Mouse (Mus musculus) liver, adult (tissue): ENCODE measurements around the gene Grk6.

Experiments used
- GATA4 ChIP-seq: IDR thresholded peaks from 2 replicates; pipeline ENCODE4 v1.6.1; 2014; ENCODE audit warnings: mild to moderate bottlenecking, low read length; ENCODE audit not compliant: insufficient replicate concordance

Grk6 gene

GRCm38 (mm10) chr13:55444937-55445315, at the start of gene Grk6:
Gene Grk6, plus strand, starts transcription at chr13:55445072.
- TF ChIP-seq GATA4 = no peak

DNA sequence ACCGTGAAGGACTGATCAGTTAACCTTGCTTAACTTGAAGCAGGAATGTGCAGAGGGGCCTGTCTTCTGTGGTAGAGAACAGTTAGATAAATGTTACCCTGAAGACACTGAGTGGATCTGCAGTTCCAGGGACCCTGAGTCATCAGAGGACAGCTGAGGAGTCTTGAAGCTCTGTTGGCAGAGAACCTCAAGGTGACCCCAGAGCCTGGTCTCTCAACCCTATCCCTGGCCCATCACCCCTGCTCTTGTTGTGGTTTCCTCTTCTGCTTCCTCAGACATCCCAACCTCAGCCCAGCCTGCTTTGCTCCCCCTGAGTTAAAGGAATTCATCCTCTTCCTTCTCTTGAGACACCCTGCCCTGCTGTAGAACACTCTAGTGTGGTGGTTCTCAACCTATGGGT, 46.8 kb upstream of the Grk6 start, which contains the start of gene Slc34a1:
Gene Slc34a1 (plus strand): TSS at position 100 of the 400 bp plus-strand sequence.
- TF ChIP-seq GATA4 = no peak

GRCm38 (mm10) chr13:55399300-55400038, 45.4 kb upstream of the Grk6 start:
- no peak for TF ChIP-seq GATA4

DNA sequence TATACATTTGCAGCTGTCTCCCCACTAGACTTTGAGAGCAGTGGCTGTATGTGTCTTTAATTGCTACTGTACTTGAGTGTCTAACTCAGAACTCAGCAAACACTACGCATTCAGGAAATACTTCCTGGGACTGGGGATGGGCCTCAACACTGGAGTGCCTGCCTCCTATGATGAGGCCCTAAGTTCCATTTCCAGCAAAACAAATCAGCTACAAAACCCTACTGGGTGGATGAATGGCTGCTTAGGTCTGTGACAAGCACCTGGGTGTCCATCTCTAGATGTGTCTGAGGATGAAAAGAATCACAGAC, 44.9 kb upstream of the Grk6 start:
- no peak for TF ChIP-seq GATA4

DNA sequence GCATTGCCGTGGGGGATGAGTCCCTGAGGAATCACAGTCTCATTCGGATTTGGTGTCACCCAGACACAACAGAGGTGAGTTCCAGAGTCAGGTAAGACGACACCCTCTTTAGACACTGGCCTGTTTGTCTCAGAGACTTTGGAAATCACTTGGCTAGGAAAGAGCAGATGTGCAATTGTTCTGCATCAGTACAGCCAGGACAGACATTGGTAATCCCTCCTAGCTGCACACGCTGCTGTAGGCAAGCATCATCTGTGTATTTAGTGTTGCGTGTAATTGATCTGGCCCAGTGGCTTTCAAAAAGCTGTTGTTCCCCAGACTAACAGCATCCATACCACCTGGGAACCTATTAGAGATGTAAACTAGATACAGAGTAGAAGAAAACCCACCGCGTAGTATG, 41.6 kb upstream of the Grk6 start:
- no peak for TF ChIP-seq GATA4

DNA sequence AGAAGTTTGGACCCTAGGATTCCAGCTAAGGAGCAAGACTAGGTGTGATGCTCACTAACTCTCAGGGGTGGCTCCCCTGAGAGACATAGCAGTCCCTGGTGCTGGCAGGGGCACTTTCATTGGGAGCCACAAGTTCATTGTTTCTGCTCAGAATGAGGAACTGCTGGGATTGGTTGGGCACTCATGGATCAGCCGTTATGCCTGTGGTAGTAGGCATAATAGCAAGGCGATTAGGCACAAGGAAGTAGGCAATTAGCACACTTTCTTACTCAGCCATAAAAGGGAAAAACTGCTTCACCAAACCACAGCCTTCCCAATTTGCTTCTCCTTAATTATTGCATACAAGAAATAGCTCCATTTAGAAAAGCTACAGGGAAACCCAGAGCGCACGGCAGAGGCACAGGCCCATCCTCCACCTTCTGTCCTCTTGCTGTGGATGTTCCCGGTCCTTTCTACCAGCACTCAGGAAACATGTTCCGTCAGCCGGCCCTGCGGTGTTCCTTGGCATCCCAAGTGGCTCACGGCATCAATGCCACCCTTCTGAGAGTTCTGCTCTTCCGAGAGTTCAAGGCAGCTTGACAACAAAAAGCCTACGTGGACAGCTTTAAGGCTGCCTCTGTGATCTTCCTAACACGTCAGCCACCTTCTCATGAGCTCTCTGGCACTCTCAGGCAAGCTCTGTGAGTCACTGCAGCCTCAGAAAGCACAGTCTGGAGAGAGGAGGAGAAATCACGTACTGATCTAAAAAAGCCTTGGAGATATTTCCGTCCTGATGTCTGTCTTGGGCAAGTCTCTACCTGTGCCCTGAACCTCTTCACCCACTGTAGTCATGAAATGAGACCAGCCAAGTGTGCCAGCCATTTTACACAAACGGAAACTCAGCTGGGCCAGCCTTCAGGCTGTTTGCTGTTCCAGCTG, 40.7 kb upstream of the Grk6 start:
- TF ChIP-seq GATA4 = no peak

DNA sequence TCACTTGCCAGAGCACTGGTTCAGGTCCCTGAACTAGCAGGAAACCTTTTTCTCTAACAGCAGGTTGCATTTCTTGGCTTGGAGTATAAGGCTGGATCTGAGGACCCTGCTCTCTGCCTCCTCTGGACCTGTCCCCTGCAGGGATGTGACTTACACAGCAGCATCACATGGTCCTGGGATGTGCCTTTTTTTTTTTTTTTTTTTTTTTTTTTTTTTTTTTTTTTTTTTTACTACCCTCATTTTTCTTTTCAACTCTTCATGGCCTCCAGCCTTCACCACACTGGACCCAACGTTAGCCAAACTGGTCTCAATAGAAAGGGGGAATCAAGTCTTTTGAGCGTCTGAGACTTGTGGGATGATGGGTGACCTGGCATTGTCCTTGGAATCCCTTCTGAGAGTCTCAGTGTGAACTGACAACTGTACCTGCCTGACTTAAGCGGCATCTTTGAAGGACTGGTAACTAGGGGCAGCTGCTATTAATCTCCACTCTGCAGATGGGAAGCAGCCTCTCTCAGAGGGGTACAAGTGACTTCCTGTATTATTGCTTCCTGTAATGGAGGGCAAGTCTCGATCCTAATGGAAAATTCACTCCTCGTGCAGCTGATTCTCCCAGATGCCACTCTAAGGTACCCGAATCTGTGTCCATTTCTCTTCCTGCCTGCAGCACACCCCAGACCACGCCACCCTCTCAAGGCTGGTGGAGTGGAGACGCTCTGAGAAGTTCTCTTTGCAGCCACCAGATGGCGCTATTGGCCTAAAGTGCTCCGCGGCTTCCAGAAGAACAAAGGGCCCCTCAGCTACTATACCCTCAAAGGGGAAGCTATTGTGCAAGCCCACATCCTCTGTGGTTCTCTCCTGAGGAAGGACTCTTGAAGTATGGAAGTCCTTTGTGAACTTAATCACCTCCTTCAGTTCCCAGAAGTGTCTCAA, 39.8 kb upstream of the Grk6 start:
- no peak for TF ChIP-seq GATA4

- no peak for TF ChIP-seq GATA4
These were observed 39.0 kb upstream of the Grk6 start for GRCm38 (mm10) chr13:55405783-55406390.

DNA sequence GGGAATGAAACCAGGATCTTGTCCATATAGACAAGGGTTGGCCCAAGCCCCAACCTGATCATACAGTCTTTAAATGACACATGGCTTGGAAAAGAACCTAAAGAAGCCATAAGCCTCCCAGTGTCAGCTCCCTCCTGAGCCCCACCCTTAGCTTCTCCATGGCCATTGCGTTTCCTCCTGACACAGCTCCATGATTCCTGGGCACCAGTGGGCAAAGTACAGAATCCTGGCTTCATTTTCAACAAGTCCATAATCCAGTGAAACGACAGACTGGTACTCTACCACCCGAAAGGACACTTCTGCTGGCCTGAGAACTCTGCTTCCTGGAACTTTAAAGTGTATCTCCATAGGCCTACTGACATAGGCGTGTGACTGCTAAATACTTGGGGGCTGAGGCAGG, 37.5 kb upstream of the Grk6 start:
- TF ChIP-seq GATA4 = no peak

DNA sequence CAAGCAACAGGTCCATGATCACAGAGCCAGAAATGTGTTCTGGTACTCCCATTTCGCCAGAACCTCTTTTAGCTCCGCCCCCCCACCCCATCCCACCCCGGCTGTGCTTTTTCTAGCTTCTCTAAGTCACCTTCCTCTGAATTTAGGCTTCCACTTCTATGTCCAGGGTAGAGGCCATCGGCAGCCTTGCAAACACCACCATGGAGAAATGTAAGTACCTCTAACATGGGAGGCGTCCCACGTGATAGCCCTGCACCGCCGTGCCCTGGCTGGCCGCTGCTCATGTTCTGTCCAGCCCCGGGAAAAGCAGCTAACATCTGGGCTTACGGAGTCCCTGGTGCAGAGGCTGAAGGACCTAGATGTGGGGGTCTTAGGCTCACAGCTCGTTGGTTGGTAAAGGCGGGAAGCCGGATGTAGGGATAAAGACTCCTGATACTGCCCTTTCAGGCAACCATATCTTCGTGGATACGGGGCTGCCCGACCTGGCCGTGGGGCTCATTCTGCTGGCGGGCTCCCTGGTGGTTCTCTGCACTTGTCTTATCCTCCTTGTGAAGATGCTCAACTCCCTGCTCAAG, 36.2 kb upstream of the Grk6 start:
- no peak for TF ChIP-seq GATA4

DNA sequence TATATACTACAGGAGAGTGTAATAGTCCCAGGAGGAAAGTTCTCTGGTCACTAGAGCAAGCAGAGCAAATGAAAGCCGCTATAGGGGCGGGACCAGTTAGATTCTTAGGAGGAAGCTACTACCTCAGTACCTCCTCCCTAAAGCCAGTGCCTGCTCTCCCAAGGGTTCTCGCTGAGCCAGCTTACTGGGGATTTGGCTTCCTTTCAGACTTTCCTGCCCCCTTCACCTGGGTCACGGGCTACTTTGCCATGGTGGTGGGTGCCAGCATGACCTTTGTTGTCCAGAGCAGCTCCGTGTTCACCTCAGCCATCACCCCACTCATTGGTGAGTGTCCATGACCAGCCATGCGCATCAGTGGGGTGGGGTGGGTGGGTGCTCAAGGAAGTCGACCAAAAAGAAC, 33.0 kb upstream of the Grk6 start:
- no peak for TF ChIP-seq GATA4

DNA sequence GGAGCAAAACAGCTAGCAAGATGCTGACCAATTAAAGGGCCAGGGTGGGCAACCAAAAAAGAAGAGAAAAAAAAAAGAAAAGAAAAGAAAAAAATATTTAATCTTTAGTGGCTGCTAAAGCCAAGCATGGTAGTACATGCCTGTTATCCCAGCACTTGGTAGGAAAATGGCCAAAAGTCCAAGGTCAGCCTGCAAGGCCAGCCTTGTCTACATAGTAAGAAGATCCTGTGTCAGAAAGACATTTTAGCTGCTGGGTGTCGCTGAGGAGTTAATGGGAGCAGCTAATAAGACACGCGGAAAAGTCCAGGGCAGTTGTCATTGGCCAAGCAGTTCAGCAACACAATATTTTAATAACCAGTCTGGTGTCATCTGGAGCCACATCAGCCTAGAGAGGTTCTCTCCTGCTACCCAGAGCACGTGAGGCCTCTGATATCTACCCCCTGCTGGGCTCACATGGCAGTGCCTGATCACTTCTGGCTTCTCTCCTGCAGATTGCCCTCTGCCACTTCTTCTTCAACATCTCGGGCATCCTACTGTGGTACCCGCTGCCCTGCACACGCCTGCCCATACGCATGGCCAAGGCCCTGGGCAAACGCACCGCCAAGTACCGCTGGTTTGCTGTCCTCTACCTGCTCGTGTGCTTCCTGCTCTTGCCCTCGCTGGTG, 32.1 kb upstream of the Grk6 start:
- TF ChIP-seq GATA4 = no peak

DNA sequence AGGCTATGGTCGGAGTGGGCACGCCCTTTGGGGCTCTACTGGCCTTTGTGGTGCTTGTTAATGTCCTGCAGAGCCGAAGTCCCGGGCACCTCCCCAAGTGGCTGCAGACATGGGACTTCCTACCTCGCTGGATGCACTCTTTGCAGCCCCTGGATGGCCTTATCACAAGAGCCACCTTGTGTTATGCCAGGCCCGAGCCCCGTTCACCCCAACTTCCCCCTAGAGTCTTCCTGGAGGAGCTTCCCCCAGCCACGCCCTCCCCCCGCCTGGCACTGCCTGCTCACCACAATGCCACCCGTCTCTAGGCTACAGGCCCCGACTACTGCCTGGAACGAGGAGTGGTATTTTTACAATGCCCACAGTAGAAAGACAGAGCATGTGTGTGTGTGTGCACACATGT, 31.5 kb upstream of the Grk6 start:
- no peak for TF ChIP-seq GATA4

GRCm38 (mm10) chr13:55414743-55415380, 30.0 kb upstream of the Grk6 start, which contains the start of gene Pfn3:
Gene Pfn3, minus strand, starts transcription at chr13:55415232.
- no peak for TF ChIP-seq GATA4
